Mouse (Mus musculus) limb, embryonic 11.5 days (tissue): ENCODE measurements around the gene Siglec1. TPM values are rescaled to one million over a fixed set of nuclear protein-coding genes. Genes with fewer than 3 reads are reported as not detected.

Experiments used
- ATAC-seq: fragments of 200-750 bp; cut with Nextera tagmentation; 2 replicates; pipeline ENCODE4 v1.8.0; 2017; ENCODE audit warnings: low read depth; ENCODE audit not compliant: insufficient number of reproducible peaks, low FRiP score, low TSS enrichment
- DNase-seq: peaks from one replicate; pipeline ENCODE4 v3.0.0-alpha.2; 2015; ENCODE audit warnings: low spot score
- H3K27ac ChIP-seq: fragments of 300-500 bp; sonication (generic); replicated peaks from 2 replicates; pipeline ENCODE4 v1.5.1; 2014; ENCODE audit warnings: low read depth, mild to moderate bottlenecking, low read length
- H3K27me3 ChIP-seq: fragments of 300-500 bp; sonication (generic); 2 replicates; pipeline ENCODE4 v1.6.1; 2014; ENCODE audit warnings: mild to moderate bottlenecking, low read length, mixed read lengths; ENCODE audit not compliant: control insufficient read depth, insufficient read depth
- H3K36me3 ChIP-seq: fragments of 300-500 bp; sonication (generic); 2 replicates; pipeline ENCODE4 v1.6.1; 2014; ENCODE audit warnings: mild to moderate bottlenecking, low read length, moderate library complexity, mixed read lengths; ENCODE audit not compliant: control insufficient read depth, insufficient read depth
- H3K4me1 ChIP-seq: fragments of 300-500 bp; sonication (generic); 2 replicates; pipeline ENCODE4 v1.6.1; 2014; ENCODE audit warnings: low read length, mixed read lengths; ENCODE audit not compliant: control insufficient read depth, insufficient read depth
- H3K4me2 ChIP-seq: fragments of 300-500 bp; sonication (generic); 2 replicates; pipeline ENCODE4 v1.6.1; 2014; ENCODE audit warnings: low read depth, mild to moderate bottlenecking, moderate library complexity; ENCODE audit not compliant: severe bottlenecking
- H3K4me3 ChIP-seq: fragments of 300-500 bp; sonication (generic); 2 replicates; pipeline ENCODE4 v1.5.1; 2014; ENCODE audit warnings: low read depth, low read length
- H3K9ac ChIP-seq: fragments of 300-500 bp; sonication (generic); 2 replicates; pipeline ENCODE4 v1.6.1; 2014; ENCODE audit warnings: mild to moderate bottlenecking, low read length
- H3K9me3 ChIP-seq: fragments of 300-500 bp; sonication (generic); 2 replicates; pipeline ENCODE4 v1.6.1; 2016; ENCODE audit warnings: low read length; ENCODE audit not compliant: control insufficient read depth
- WGBS: fragments of 180-500 bp; shearing (Covaris S2); extraction: QIAGEN DNeasy Blood & Tissue Kit; methylation state at CpG from one replicate; pipeline ENCODE4 v1.1.7; 2014; 5-methylcytosine and 5-hydroxymethylcytosine counted together
- microRNA-seq: library from miRNA; unstranded; fragments of <30 nt; microRNA quantifications from one replicate; pipeline ENCODE4, GENCODE M21; 2016
- polyA plus RNA-seq: library from polyadenylated mRNA; unstranded; fragments of >200 nt; fragmentation: Nextera tagmentation; extraction: Ambion mirVana; gene quantifications from 2 replicates; pipeline ENCODE4 v1.2.1, GENCODE M21; 2014

The Siglec1 gene
- polyA plus RNA-seq, 1 experiment from 2014 or later: 0.07 TPM

DNA sequence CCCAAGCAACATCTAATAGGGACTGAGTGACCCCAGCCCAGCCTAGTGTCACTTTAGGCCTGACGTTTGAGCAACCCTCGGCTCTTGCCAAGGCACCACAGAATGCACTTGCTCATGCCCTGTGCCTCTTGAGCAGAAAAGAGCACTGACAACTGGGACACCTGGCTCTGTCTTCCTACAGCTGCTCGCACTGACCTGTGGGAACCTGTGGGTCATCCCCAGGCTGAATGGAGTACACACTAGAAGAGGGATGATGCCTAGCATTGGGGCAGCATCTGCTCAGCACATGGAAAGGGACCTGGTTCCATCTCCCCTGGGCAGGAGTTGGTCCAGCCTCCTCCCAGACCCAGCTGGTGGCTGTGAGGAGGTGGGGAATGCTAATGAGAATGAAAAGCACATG, 59.6 kb downstream of the Siglec1 start:
- Histone ChIP-seq H3K27me3 (no peaks in the 10 kb centered on the region), H3K9ac (no peak overlapping the region), H3K4me1 (no peaks in the 10 kb centered on the region), H3K27ac (no peak overlapping the region), H3K9me3 (no peaks in the 10 kb centered on the region), H3K36me3 (no peaks in the 10 kb centered on the region), H3K4me3 (no peak overlapping the region), H3K4me2 (no peak overlapping the region)
- no peak for DNase-seq
- WGBS: 90% methylated on average over 3 of the region's 3 CpGs
- ATAC-seq: no peak

DNA sequence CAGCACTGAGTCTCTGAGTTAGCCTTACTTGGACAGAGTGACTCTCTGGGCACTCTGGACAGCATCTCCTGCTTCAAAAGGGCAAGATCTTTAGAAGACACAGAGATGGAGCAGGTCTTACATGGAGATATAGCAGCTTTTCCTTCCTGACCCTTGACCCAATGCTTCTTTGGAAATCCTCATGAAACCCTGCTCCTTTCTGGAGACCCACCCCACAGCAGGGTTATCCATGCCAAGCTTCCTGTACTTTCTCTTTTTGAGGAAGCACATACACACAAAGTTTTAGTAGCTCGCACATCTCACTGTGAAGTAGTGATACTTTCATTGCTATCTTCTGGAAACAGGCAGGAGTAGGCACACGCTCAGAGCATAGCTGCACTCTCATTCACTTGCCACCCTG, 61.3 kb downstream of the Siglec1 start:
- Histone ChIP-seq H3K4me1 (no peaks in the 10 kb centered on the region), H3K9me3 (no peaks in the 10 kb centered on the region), H3K4me2 (no peak overlapping the region), H3K27ac (no peak overlapping the region), H3K27me3 (no peaks in the 10 kb centered on the region), H3K9ac (no peak overlapping the region), H3K36me3 (no peaks in the 10 kb centered on the region), H3K4me3 (no peak overlapping the region)
- 90% methylated on average over 2 of the region's 2 CpGs for WGBS
- ATAC-seq: no peak
- DNase-seq: no peak

Small RNA genes lying within 50 kb of the gene (microRNA-seq; reads per million reads assigned to microRNA genes)
- not detected for gene Mir6973b

Other genes with a start within 250 kb of the Siglec1 start
- 26.6 and 29.7 TPM in 2 replicates for gene 4930402H24Rik, start 180.4 kb downstream of the Siglec1 start, polyA plus RNA-seq
- 8.2 and 8.3 TPM in 2 replicates for gene Atrn, start 180.3 kb downstream of the Siglec1 start, polyA plus RNA-seq
- gene Gfra4, start 43.7 kb downstream of the Siglec1 start, polyA plus RNA-seq: 10.3 and 10.9 TPM in 2 replicates
- 0.47 and 0.72 TPM in 2 replicates for gene Adam33, start 23.0 kb downstream of the Siglec1 start, polyA plus RNA-seq
- gene Hspa12b, start 40.5 kb upstream of the Siglec1 start, polyA plus RNA-seq: 9.6 and 12.7 TPM in 2 replicates
- not detected in 2 replicates for gene Gm11037, start 46.7 kb upstream of the Siglec1 start, polyA plus RNA-seq
- 78.0 and 78.9 TPM in 2 replicates for gene 1700037H04Rik, start 73.3 kb upstream of the Siglec1 start, polyA plus RNA-seq
- 6.8 and 8.5 TPM in 2 replicates for gene Cenpb, start 93.3 kb upstream of the Siglec1 start, polyA plus RNA-seq
- gene Cdc25b, start 100.2 kb upstream of the Siglec1 start, polyA plus RNA-seq: 48.7 and 49.6 TPM in 2 replicates
- 3.7 and 5.2 TPM in 2 replicates for gene Spef1, start 100.5 kb upstream of the Siglec1 start, polyA plus RNA-seq
- gene Ap5s1, start 120.3 kb upstream of the Siglec1 start, polyA plus RNA-seq: 25.3 and 27.3 TPM in 2 replicates
- gene Mavs, start 147.3 kb upstream of the Siglec1 start, polyA plus RNA-seq: 17.1 and 17.9 TPM in 2 replicates
- 57.0 and 62.0 TPM in 2 replicates for gene Pank2, start 175.7 kb upstream of the Siglec1 start, polyA plus RNA-seq